Mouse (Mus musculus): ENCODE results near the gene Rpl21. TPM values are rescaled to one million over a fixed set of nuclear protein-coding genes. Genes with fewer than 3 reads are reported as not detected.

The Rpl21 gene
- polyA plus RNA-seq, 1 experiment from 2014 or later = 585 TPM

DNA sequence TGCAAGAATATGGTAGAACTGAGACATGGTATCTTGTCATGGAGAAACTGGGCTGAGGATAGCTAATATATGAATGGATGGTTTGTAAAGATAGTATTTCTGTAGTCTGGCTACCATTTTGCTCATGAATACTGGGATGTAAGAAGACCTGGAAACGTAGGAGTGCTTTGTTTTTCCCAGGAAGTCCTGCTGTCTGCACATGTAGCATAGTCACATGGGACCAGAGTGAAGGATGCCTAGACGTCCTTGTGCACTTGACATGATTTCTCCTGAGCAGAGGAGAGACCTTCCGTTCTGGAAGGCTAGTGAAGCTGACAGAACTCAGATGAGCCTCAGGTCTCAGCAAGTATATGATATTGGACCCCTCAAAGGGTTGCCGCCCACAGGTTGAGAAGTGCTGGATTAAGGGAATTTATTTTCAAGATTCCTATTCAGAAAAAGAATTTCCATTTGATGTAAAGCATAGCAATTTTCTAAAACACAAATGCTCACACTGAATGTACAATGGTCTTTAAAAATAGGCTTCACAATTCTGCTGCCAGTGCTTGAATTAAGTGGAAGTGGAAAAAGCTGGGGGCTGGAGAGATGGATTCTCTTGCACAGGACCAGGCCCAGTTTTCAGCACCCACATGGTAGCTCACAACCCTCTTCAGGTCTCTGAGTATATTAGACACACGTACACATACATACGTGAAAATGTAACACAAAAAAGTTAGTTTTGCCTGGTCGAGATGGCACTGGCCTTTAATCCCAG, 5.5 kb downstream of the Rpl21 start:
- no peak for ATAC-seq
- Histone ChIP-seq H3K4me2 (replicated peaks) (no peak overlapping the region), H3K27ac (no peak overlapping the region), H3K9ac (no peak overlapping the region), H3K4me1 (replicated peaks) (0 out of 2 replicates have a peak, but pooled peaks cover 3% of the 10 kb centered on the region), H3K27me3 (replicated peaks) (no peaks in the 10 kb centered on the region), H3K9me3 (no peaks in the 10 kb centered on the region), H3K36me3 (peaks cover 19% of the 10 kb centered on the region), H3K4me3 (replicated peaks) (no peak overlapping the region)
- WGBS = 63% methylated on average over 7 of the region's 7 CpGs

DNA sequence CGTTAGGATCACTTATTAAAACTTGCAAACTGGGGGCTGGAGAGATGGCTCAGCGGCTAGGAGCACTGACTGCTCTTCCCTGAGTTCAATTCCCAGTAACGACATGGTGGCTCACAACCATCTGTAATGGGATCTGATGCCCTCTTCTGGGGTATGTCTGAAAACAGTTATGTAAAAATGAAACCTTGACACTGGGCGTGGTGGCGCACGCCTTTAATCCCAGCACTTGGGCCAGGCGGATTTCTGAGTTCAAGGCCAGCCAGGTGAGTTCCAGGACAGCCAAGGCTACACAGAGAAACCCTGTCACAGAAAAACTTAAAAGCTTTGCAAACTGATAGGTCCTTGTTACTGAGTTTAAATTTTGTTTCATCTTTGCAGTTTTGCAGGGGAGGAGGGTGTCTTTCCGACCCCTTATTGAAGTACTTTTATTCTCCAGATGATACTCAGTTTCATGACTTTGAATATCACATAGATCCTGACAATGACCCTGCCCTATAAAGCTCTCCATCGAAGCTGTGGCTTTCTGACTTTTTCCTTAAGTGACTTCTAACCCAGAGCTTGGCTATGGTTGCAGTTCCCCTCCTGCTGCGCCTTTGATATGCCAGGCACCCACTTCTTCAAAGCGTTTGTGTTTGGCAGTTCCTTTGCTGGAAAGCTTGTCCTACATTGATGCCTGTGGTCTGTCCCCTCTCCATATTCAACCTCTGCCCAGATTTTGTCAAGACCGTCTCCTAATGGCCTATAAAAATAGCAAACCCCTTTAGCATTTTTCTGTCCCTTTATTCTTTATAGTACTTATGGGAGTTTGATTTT, 6.4 kb downstream of the Rpl21 start:
- Histone ChIP-seq H3K36me3 (peaks cover 19% of the 10 kb centered on the region), H3K4me2 (replicated peaks) (no peak overlapping the region), H3K27me3 (replicated peaks) (no peaks in the 10 kb centered on the region), H3K4me1 (replicated peaks) (0 out of 2 replicates have a peak, but pooled peaks cover 3% of the 10 kb centered on the region), H3K9me3 (no peaks in the 10 kb centered on the region), H3K9ac (no peak overlapping the region), H3K27ac (no peak overlapping the region), H3K4me3 (replicated peaks) (no peak overlapping the region)
- WGBS = 51% methylated on average over 12 of the region's 12 CpGs
- ATAC-seq = peak; percentile 28; the same call in 1 of the 2 replicates

DNA sequence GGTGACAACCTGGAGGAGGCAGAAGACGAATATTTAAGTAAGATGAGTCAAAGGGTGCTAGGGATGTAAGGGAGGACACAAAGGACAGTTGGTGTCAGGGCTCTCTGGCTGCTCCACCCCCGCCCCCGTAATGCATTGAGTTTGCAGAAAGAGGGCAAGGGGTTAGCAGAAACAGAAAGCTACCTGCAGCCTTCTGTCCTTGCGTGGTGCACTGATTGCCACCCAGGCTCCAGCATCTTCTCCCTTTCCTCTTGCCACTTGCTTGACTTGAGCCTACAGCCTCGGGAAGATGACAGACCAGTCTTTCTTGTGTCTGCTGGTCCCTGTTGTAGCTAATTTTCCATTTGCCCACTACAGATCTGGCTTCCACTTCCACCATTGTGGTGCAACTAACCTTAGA, 7.1 kb downstream of the Rpl21 start:
- H3K4me3 ChIP-seq (replicated peaks) = no peak overlapping the region
- H3K27ac ChIP-seq = no peak overlapping the region
- H3K27me3 ChIP-seq (replicated peaks) = no peaks in the 10 kb centered on the region
- H3K4me1 ChIP-seq (replicated peaks) = no peaks in the 10 kb centered on the region
- peaks cover 13% of the 10 kb centered on the region; the same call in 1 of the 2 replicates for H3K36me3 ChIP-seq
- no peak for ATAC-seq
- no peaks in the 10 kb centered on the region for H3K9me3 ChIP-seq
- WGBS = 52% methylated on average over 5 of the region's 5 CpGs
- no peak overlapping the region for H3K9ac ChIP-seq
- no peak overlapping the region for H3K4me2 ChIP-seq (replicated peaks)

DNA sequence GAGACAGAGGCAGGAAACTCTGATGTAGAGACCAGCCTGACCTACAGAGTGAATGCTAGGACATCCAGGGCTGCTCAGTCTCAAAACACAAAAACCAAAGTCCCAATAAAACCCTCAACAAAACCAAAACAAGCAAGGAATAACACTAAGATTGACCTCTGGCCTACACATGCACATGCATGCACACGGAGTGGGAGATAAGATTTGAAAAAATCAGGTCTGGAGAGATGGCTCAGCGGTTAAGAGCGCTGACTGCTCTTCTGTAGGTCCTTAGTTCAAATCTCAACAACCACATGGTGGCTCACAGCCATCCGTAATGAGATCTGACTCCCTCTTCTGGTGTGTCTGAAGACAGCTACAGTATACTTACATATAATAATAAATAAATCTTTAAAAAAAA, 7.7 kb downstream of the Rpl21 start:
- 73% methylated on average over 4 of the region's 4 CpGs for WGBS
- H3K36me3 ChIP-seq = peaks cover 10% of the 10 kb centered on the region; the same call in 1 of the 2 replicates
- no peak overlapping the region for H3K4me2 ChIP-seq (replicated peaks)
- H3K4me1 ChIP-seq (replicated peaks) = no peaks in the 10 kb centered on the region
- H3K27me3 ChIP-seq (replicated peaks) = no peaks in the 10 kb centered on the region
- H3K9me3 ChIP-seq = no peaks in the 10 kb centered on the region
- no peak for ATAC-seq
- no peak overlapping the region for H3K9ac ChIP-seq
- no peak overlapping the region for H3K27ac ChIP-seq
- no peak overlapping the region for H3K4me3 ChIP-seq (replicated peaks)

DNA sequence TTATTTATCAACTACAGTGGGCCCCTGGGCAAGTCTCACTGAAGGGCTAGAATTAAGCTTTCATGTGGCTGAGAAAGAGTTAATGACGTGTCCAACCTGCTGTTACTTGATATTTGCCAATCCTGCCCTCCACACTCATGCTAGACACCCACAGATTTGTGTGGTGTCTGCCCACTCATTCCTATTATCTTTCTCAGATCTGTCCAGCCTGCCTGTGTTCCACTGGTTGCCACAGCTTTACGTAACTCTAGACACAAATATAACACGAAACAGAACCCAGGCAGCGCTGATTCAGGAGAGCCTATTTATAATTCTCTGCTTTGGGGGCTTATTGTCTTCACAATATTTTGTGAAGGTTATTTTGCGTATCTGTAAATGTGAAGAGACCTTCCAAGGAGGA, 8.6 kb downstream of the Rpl21 start:
- H3K36me3 ChIP-seq = peaks cover 6% of the 10 kb centered on the region; the same call in 1 of the 2 replicates
- H3K9ac ChIP-seq = no peak overlapping the region
- peaks cover 7% of the 10 kb centered on the region; the same call in 1 of the 2 replicates for H3K4me1 ChIP-seq (replicated peaks)
- H3K27me3 ChIP-seq (replicated peaks) = no peaks in the 10 kb centered on the region
- H3K4me3 ChIP-seq (replicated peaks) = no peak overlapping the region
- no peak overlapping the region for H3K27ac ChIP-seq
- no peak for ATAC-seq
- no peaks in the 10 kb centered on the region for H3K9me3 ChIP-seq
- 75% methylated on average over 5 of the region's 5 CpGs for WGBS
- no peak overlapping the region for H3K4me2 ChIP-seq (replicated peaks)

DNA sequence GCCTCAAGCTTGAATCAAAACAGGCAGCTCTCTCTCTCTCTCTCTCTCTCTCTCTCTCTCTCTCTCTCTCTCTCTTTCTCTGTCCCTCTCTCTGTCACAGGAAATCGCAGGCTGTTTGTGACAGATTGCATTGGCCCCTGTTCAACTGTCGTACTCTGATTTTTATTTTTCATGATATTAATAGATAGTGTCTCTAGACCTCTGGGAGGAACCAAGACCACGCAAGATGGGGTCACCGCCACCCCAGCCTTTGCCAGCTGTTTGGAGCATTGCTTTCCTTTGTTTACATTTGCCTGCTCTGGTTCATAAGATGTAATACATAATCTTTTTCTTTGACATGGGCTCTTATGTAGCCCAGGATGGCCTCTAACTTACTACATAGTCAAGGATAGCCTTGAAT, 9.3 kb downstream of the Rpl21 start:
- Histone ChIP-seq H3K27ac (no peak overlapping the region), H3K27me3 (replicated peaks) (no peaks in the 10 kb centered on the region), H3K4me3 (replicated peaks) (no peak overlapping the region), H3K36me3 (no peaks in the 10 kb centered on the region), H3K9ac (no peak overlapping the region), H3K9me3 (no peaks in the 10 kb centered on the region), H3K4me1 (replicated peaks) (peaks cover 12% of the 10 kb centered on the region), H3K4me2 (replicated peaks) (no peak overlapping the region)
- no peak for ATAC-seq
- 83% methylated on average over 4 of the region's 4 CpGs for WGBS

DNA sequence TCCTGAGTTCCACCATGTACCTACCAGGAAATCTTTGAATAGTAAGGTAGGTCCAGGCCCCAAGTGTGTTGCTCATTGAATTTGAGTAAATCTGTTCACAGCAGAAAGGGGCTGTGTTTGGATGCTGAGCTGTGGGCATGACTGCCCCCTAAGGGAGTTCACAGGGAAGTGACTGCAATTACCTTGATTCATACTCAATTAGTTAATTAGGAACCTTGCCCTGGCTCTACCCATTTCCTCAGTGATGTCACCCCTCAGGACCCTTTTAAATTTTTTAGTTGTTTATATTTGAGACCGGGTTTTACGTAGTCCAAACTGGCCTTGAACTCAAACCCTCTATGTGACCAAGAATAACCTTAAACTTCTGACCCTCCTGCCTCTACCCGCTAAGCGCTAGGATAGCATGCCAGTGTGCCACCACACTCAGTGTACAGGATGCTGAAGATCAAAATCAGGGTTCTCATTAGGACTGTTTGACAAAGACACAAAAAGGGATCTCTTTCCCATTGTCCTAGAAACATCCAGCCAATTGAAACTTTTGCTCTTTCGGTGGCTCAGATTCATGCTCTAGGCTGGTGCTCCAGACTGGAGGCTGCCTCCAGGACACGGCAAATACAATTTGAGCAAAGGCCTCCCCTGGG, 11.7 kb downstream of the Rpl21 start:
- 13% methylated on average over 6 of the region's 6 CpGs for WGBS
- H3K27ac ChIP-seq = peak overlapping the region; percentile 54
- H3K27me3 ChIP-seq (replicated peaks) = no peaks in the 10 kb centered on the region
- peak overlapping the region; percentile 62 for H3K4me3 ChIP-seq (replicated peaks)
- no peaks in the 10 kb centered on the region for H3K9me3 ChIP-seq
- peak overlapping the region; percentile 65 for H3K9ac ChIP-seq
- ATAC-seq = peak; percentile 34
- peak overlapping the region; percentile 93 for H3K4me2 ChIP-seq (replicated peaks)
- H3K4me1 ChIP-seq (replicated peaks) = peaks cover 15% of the 10 kb centered on the region
- no peaks in the 10 kb centered on the region for H3K36me3 ChIP-seq

DNA sequence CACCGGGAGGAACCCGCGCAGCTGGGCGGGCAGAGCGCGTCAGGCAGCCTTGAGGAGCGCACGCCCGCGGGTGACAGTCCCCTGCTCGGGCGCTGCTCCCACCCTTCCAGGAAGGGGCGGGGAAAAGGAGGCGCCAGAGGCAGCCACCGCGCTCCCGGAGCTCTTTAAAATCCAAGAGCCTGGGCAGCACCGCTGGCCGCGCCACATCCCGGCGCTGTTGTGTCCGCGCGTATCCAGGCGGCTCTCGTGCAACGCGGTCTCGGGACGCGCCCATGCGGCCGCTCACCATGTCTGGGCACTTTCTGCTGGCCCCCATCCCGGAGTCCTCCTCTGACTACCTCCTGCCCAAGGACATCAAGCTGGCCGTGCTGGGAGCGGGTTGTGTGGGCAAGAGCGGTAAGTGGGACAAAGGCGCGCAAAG, 12.3 kb downstream of the Rpl21 start, which contains the start of gene Rasl11a:
Rasl11a (plus strand) TSS at position 127 of the 421 bp plus-strand sequence.
- H3K27me3 ChIP-seq (replicated peaks) = no peaks in the 10 kb centered on the region
- under 1% methylated on average over 40 of the region's 40 CpGs for WGBS
- H3K27ac ChIP-seq = peak within 1 kb of the TSS; percentile 74
- H3K4me1 ChIP-seq (replicated peaks) = peaks cover 15% of the 10 kb centered on the region
- peak within 1 kb of the TSS; percentile 62 for H3K4me3 ChIP-seq (replicated peaks)
- H3K4me2 ChIP-seq (replicated peaks) = peak within 1 kb of the TSS; percentile 93
- no peaks in the 10 kb centered on the region for H3K9me3 ChIP-seq
- no peaks in the 10 kb centered on the region for H3K36me3 ChIP-seq
- peak; percentile 96 for ATAC-seq
- H3K9ac ChIP-seq = peak within 1 kb of the TSS; percentile 65

DNA sequence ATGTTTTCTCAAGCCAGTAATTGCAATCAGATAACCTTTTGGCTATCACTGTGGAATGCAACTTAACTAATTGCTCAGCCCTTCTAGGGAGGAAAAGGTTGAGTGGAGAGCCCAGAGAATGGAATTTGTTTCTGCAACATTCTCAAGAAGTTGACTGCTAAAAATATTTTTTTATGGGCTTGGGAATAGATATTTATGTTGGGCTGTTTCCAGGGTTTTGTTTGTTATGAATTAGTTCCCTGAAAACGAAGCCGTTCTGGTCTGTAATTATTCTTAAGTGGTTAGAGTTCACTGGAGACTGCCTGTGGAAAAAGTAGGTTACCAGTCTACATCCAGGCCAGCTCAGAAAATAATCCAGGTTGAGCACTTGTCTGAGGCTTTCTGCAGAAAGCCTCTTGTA, 13.8 kb downstream of the Rpl21 start:
- H3K36me3 ChIP-seq = no peaks in the 10 kb centered on the region

DNA sequence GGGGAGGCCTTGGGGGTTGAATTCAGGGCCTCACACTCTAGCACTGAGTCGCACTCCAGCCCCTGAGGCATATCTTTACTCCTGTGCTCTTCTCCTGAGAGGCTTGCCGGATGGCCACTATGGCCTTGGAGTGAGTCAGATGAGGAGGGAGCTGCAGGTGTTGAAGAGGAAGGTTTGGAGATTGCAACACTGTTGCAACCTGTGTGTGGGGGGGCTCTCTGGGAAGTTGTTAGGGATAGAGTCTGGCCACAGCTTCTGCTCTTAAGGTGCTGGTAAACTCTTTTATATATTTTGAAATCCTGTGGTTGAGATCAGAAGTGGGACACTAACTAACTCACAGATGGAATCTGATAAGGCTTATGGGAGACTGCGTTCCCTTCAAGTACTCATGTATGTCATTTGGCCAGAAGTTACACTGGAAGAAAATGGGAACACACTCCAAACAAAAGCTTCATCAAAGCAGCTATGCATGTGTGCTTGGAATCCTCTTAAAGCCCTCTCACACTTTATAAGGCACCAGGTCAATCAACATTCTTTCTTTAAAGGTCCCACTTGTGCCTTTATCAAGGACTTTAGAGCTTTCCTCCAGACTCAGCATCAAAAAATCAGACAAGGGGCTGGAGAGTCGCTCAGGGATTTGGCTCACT, 16.4 kb downstream of the Rpl21 start:
- no peak overlapping the region for H3K4me2 ChIP-seq (replicated peaks)
- no peaks in the 10 kb centered on the region for H3K9me3 ChIP-seq
- no peaks in the 10 kb centered on the region for H3K36me3 ChIP-seq
- peaks cover 15% of the 10 kb centered on the region for H3K4me1 ChIP-seq (replicated peaks)
- H3K9ac ChIP-seq = no peak overlapping the region
- H3K27ac ChIP-seq = no peak overlapping the region
- ATAC-seq = no peak
- WGBS = 90% methylated on average over 4 of the region's 4 CpGs
- H3K27me3 ChIP-seq (replicated peaks) = no peaks in the 10 kb centered on the region
- H3K4me3 ChIP-seq (replicated peaks) = no peak overlapping the region

More for the DNA sequence above, 13.8 kb downstream of the Rpl21 start:
- Histone ChIP-seq H3K4me1 (replicated peaks) (peaks cover 15% of the 10 kb centered on the region), H3K4me3 (replicated peaks) (peak overlapping the region; percentile 62; the same call in 1 of the 2 replicates), H3K9ac (no peak overlapping the region), H3K27ac (peak overlapping the region; percentile 45), H3K9me3 (no peaks in the 10 kb centered on the region), H3K27me3 (replicated peaks) (no peaks in the 10 kb centered on the region), H3K4me2 (replicated peaks) (peak overlapping the region; percentile 93)
- WGBS = 29% methylated on average over 2 of the region's 2 CpGs
- ATAC-seq = no peak

DNA sequence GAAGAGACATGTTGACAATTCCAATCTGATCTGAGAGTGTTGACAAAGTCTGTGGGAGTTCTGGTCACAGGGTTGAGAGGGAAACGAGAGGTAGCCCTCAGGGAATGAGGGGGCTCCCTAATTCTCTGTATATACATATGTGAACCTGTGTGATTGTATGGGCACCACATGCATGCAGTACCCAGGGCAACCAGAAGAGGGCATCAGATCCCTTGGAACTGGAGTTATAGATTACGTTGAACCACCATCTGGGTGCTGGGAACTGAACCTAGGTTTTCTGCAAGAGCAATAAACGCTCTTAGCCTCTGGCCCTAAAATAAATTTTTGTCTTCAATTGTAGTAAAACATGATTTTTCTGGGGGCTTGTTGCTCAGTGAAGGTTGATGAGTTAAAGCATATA, 23.4 kb downstream of the Rpl21 start:
- Histone ChIP-seq H3K27ac (no peak overlapping the region), H3K9me3 (no peaks in the 10 kb centered on the region), H3K4me1 (replicated peaks) (no peaks in the 10 kb centered on the region), H3K4me2 (replicated peaks) (no peak overlapping the region), H3K9ac (no peak overlapping the region), H3K27me3 (replicated peaks) (no peaks in the 10 kb centered on the region), H3K4me3 (replicated peaks) (no peak overlapping the region), H3K36me3 (no peaks in the 10 kb centered on the region)
- ATAC-seq = no peak
- WGBS = 94% methylated on average over 3 of the region's 3 CpGs

DNA sequence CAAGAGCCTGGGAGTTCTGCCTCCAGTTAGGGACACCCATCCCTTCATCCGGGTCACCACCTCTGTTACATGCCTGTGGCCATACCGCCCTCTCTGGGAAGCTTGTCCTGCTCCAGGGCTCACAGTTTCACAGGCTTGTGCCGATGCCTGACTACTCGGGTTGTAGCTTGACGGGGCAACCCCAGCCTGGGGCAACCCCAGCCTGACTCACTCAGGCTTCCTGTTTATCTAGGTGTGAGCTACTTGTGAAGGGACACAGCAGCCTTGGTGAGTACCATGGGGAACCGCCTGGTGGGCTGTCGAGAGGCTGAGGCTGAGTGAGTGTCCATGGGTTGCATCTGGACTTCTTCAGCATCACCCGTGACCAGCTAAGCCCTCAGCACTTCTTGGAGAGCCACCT, 24.9 kb downstream of the Rpl21 start:
- Histone ChIP-seq H3K27me3 (replicated peaks) (no peaks in the 10 kb centered on the region), H3K36me3 (no peaks in the 10 kb centered on the region), H3K9me3 (no peaks in the 10 kb centered on the region), H3K4me2 (replicated peaks) (no peak overlapping the region), H3K4me3 (replicated peaks) (no peak overlapping the region), H3K27ac (no peak overlapping the region), H3K4me1 (replicated peaks) (no peaks in the 10 kb centered on the region), H3K9ac (no peak overlapping the region)
- no peak for ATAC-seq
- WGBS = 82% methylated on average over 8 of the region's 8 CpGs
